Mouse (Mus musculus) megakaryocyte-erythroid progenitor cell, adult 5-6 weeks (primary cell): ENCODE data around the gene Gm4969. TPM values are rescaled to one million over a fixed set of nuclear protein-coding genes. Genes with fewer than 3 reads are reported as not detected.
A peak's percentile ranks its signal among the peaks of the same experiment; 100 is the strongest.

ENCODE experiments used
- ATAC-seq: replicated peaks from 2 replicates; pipeline ENCODE4 v1.8.0; 2016; ENCODE audit warnings: mild to moderate bottlenecking, inconsistent platforms; ENCODE audit not compliant: severe bottlenecking, poor library complexity, low FRiP score, low TSS enrichment
- total RNA-seq, 2 experiments: library from RNA; stranded (forward) in 1 of 2; stranded (reverse) in 1 of 2; fragments of 200-1000, 215-1000 nt in 1 of 2; fragments of >200 nt in 1 of 2; fragmentation: Nextera tagmentation in 1 of 2; gene quantifications; 2 replicates each; pipeline ENCODE4 v1.2.3; 2014 to 2017

Gm4969 gene
- total RNA-seq, 2 experiments from 2014 or later = 0.22 TPM; not detected in 1

- ATAC-seq = no peak
Observed at GRCm38 (mm10) chr7:19096421-19096976, 21.7 kb downstream of the Gm4969 start.

- ATAC-seq = no peak
Observed at GRCm38 (mm10) chr7:19095751-19096110, 22.4 kb downstream of the Gm4969 start.

- no peak for ATAC-seq
Observed at GRCm38 (mm10) chr7:19094826-19095750, 23.1 kb downstream of the Gm4969 start.

GRCm38 (mm10) chr7:19094471-19094825 lies 23.7 kb downstream of the Gm4969 start, which contains the start of gene Six5:
TSS of gene Six5 (plus strand) at chr7:19094594.
- ATAC-seq = no peak

- peak; percentile 74 for ATAC-seq
Observed at GRCm38 (mm10) chr7:19093537-19094385, 24.4 kb downstream of the Gm4969 start.

GRCm38 (mm10) chr7:19093174-19093521 lies 25.0 kb downstream of the Gm4969 start:
- peak; percentile 69 for ATAC-seq

- peak; percentile 23 for ATAC-seq
Observed at GRCm38 (mm10) chr7:19092381-19093173, 25.6 kb downstream of the Gm4969 start.

- no peak for ATAC-seq
Observed at GRCm38 (mm10) chr7:19091913-19092312, 26.3 kb downstream of the Gm4969 start.

- ATAC-seq = 0 out of 2 replicates have a peak, but pooled peaks have one; percentile 30
Observed at GRCm38 (mm10) chr7:19088813-19089212, 29.4 kb downstream of the Gm4969 start.

- ATAC-seq = no peak
Observed at GRCm38 (mm10) chr7:19086760-19087159, 31.4 kb downstream of the Gm4969 start.

GRCm38 (mm10) chr7:19086042-19086441 lies 32.1 kb downstream of the Gm4969 start:
- peak; percentile 87 for ATAC-seq

GRCm38 (mm10) chr7:19085495-19085894 lies 32.7 kb downstream of the Gm4969 start:
- peak; percentile 0; the same call in 1 of the 2 replicates for ATAC-seq

- no peak for ATAC-seq
Observed at GRCm38 (mm10) chr7:19084921-19085473, 33.2 kb downstream of the Gm4969 start.

GRCm38 (mm10) chr7:19084277-19084771 lies 33.8 kb downstream of the Gm4969 start:
- no peak for ATAC-seq

GRCm38 (mm10) chr7:19083701-19084100 lies 34.5 kb downstream of the Gm4969 start, which contains the start of gene Dmpk:
TSS of gene Dmpk (plus strand) at chr7:19083849.
- ATAC-seq = no peak

- ATAC-seq = no peak
Observed at GRCm38 (mm10) chr7:19083096-19083495, 35.1 kb downstream of the Gm4969 start.

- ATAC-seq = no peak
Observed at GRCm38 (mm10) chr7:19082171-19082570, 36.0 kb downstream of the Gm4969 start.

- no peak for ATAC-seq
Observed at GRCm38 (mm10) chr7:19080451-19080950, 37.7 kb downstream of the Gm4969 start.
